Mouse (Mus musculus): Measurements from ENCODE around the gene D330020A13Rik.
A peak's percentile ranks its signal among the peaks of the same experiment; 100 is the strongest.

D330020A13Rik gene

DNA sequence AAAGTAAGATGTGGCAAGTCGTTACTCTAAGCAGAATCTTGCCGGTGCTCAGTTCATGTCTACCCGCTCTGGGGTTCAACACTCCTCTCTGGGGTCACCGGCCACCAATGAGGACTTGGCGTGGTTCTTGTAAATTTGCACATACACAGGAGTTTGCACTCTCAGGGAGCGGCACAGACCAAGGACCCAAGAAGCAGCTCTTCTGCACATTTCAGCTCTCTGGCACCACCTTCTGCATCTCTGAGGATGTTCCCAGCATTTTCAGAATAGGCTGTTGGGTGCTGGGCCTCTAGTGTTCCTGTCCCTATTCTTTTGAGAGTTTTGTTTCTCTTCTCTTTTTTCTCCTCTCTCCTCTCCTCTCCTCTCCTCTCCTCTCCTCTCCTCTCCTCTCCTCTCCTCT, 7.0 kb downstream of the D330020A13Rik start:
- peak; percentile 24 for DNase-seq (ENCODE audit: low spot score in 2 of 2)

DNA sequence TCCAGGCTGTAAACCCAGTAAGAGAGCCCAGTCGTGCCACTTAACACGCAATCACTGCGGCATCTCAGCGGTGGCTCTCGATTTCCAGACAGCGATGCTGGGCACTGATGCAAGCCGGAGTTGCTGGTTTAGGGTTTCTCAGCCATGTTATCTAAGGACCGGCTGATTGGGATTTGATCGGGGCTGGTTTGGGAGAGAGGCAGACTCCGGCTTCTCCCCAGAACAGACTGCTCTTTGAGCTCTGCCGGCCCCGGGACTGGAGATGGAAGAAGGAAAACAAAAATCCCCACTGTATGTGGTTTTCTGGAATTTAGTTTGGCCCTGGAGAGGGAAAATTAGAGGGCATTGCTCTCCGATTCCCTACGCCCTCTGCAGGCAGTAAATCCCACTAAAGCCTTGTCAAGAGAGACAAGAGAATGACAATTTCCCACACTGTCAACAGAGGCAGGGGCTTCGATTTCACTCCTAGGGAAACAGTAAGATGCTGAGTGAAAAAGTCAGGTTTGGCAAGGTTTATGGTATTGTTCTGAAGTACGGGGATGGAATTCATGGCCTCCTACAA, 8.7 kb downstream of the D330020A13Rik start:
- no peak for DNase-seq (ENCODE audit: low spot score in 2 of 2)

- no peak for DNase-seq (ENCODE audit: low spot score in 2 of 2)
Observed at GRCm38 (mm10) chr6:120306859-120307594, 12.9 kb downstream of the D330020A13Rik start.

DNA sequence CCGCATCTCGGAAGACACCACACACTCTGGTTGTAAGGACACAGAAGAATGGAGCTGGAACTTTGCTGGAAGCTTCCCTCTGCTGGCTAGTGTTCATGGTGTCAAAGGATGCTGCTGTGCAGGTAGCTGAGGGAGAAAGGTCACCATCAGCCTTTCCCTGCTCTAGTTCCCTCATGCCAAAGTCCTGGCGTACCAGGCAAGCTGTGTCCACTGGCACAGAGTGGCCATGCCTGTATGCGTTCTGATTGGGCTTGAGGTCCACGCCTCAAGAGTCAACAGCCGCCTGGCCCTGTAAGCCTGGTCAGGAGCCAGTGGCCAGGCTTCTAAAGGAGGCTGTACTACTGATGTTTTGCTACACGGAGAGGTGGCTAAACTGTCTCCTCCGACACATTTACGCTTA, 15.2 kb downstream of the D330020A13Rik start:
- DNase-seq (ENCODE audit: low spot score in 2 of 2), result no peak

DNA sequence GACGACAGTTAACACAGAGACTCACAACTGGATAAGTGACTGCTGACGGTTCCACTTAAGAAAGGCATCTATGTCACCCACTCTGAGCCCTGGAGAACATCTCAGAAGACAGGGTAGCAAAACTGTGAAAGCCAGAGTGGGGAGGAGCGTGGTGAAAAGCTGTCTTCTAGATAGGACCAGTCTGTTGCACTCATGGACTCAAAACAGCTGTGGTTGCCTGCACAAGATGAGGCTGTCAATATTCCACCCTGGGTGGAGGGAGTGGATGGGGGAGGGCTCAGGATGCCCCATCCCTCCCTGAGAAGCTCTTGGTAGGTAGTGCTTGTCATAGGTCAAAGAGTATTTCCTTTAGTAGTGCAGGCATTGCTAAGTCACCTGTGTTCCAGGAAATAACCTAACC, 15.6 kb downstream of the D330020A13Rik start:
- no peak for DNase-seq (ENCODE audit: low spot score in 2 of 2)

DNA sequence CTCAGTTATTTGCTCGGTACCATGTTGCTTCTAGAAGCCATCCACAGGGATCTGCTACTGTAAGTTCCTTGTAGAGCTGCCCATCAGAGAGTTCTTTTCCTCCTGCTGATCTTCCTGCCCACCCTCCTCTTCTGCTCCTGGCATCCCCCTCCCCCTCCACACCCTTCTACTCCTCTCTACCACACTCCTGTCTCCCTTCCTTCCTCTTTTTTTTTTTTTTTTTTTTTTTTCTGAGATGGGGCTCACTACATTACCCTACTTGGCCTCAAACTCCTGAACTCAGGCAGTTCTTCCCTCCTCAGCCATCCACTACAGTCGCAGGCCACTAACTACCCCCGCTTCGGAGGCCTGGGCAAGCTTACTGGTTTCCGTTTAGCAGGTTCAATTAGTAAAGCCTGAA, 18.3 kb downstream of the D330020A13Rik start:
- DNase-seq (ENCODE audit: low spot score in 2 of 2), result no peak

DNA sequence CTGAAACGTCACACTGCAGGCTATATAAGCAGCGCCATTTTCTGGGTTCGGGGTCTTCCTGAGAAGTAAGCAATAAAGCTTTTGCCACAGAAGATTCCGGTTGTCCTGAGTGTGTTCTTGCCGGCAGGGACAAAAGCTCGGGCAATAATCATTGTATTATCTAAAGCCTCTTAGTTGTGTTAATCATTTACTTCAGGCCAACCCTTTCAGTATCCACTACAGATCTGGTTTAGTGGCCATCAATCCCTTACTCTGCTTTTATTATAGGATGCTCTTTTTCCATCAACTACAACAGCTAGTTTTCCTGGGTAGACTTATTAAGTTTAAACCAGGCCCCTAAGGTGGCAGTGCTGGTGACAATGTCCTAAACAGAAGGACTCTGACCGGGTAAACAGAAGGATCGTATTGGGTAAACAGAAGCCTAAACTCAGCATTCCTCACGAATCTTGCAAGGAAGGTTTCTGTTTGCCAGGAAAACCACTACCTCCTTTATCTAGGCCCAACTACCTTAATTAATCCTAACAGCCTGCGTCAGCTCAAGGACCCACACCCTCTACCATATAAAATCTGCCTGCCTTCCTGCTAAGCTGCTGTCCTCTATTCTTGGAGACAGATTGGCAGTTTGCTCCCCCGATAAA, 24.3 kb downstream of the D330020A13Rik start:
- no peak for DNase-seq (ENCODE audit: low spot score in 2 of 2)

- DNase-seq (ENCODE audit: low spot score in 2 of 2), result no peak
Observed at GRCm38 (mm10) chr6:120319129-120319528, 25.0 kb downstream of the D330020A13Rik start.

DNA sequence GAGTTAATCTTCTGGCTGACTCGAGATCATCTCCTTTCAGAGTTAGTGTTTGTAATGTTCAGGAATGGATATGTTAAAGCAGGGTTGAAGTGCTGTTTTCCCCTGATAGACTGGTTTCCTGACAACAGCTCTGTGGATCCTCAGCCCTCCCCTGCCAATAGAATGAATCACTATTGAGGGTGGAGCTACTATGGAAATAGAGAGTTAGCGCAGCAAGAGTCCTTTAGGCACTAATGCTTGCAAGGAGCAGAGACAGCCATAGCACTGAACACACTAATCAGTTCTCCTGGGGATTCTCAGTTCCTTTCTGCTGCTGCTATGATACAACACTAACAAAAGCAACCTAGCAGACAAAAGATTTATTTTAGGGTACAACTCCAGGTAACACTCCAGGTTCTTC, 26.2 kb downstream of the D330020A13Rik start:
- no peak for DNase-seq (ENCODE audit: low spot score in 2 of 2)

- DNase-seq (ENCODE audit: low spot score in 2 of 2), result peak; percentile 15 to 23
Observed at GRCm38 (mm10) chr6:120324295-120324927, 30.2 kb downstream of the D330020A13Rik start.

DNA sequence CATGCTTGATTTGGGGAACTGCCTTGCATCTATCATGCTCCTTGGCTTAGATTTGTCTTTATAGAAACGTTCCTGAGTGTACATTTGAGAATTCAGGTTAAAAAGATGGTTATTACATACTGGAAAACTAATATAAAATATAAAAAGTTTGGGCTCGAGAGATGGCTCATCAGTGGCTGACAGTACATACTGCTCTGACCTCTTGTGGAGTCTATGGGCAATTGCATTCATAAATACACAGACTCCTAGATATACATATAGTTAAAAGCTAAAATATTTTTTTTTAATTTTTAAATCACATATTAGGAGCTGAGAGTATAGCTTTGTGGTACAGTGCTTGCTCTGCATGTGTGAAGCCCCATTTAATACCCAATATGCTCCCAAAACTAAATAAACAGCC, 38.2 kb downstream of the D330020A13Rik start:
- no peak for DNase-seq (ENCODE audit: low spot score in 2 of 2)

- no peak for DNase-seq (ENCODE audit: low spot score in 2 of 2)
Observed at GRCm38 (mm10) chr6:120343992-120344391, 49.8 kb downstream of the D330020A13Rik start.
